Mouse (Mus musculus) liver, adult 2 months (tissue): ENCODE data around the gene Gm973.

Experiments
- CTCF ChIP-seq: fragments of 200-500 bp; IDR thresholded peaks from 2 replicates; pipeline ENCODE4 v1.5.1; 2011; ENCODE audit warnings: low read depth, low read length, control low read depth
- POLR2A ChIP-seq: fragments of 200-500 bp; IDR thresholded peaks from 2 replicates; pipeline ENCODE4 v1.6.1; 2011; ENCODE audit warnings: low read length, control low read depth; ENCODE audit not compliant: insufficient read depth; ENCODE audit errors: extremely low read depth

GRCm38 (mm10) chr1:59483521-59484245 is 32.4 kb upstream of the Gm973 start:
- TF ChIP-seq CTCF: peak; percentile 84
- 0 out of 2 replicates have a peak, but pooled peaks have one; percentile 10 for TF ChIP-seq POLR2A
